Mouse (Mus musculus) forebrain, embryonic 16.5 days (tissue): ENCODE results near the gene Cox8a. TPM values are rescaled to one million over a fixed set of nuclear protein-coding genes. Genes with fewer than 3 reads are reported as not detected.

Source experiments
- ATAC-seq: fragments of 200-750 bp; cut with Nextera tagmentation; 2 replicates; pipeline ENCODE4 v1.8.0; 2017; ENCODE audit warnings: mild to moderate bottlenecking, moderate library complexity
- H3K27ac ChIP-seq: fragments of 300-500 bp; sonication (generic); 2 replicates; pipeline ENCODE4 v1.5.1; 2014; ENCODE audit warnings: low read length, control low read depth
- H3K27me3 ChIP-seq: fragments of 300-500 bp; sonication (generic); replicated peaks from 2 replicates; pipeline ENCODE4 v1.6.1; 2014; ENCODE audit warnings: low read length; ENCODE audit not compliant: control insufficient read depth, insufficient read depth
- H3K36me3 ChIP-seq: fragments of 300-500 bp; sonication (generic); 2 replicates; pipeline ENCODE4 v1.6.1; 2014; ENCODE audit not compliant: control insufficient read depth, insufficient read depth
- H3K4me1 ChIP-seq: fragments of 300-500 bp; sonication (generic); replicated peaks from 2 replicates; pipeline ENCODE4 v1.6.1; 2014; ENCODE audit warnings: low read length; ENCODE audit not compliant: control insufficient read depth, insufficient read depth
- H3K4me2 ChIP-seq: fragments of 300-500 bp; sonication (generic); 2 replicates; pipeline ENCODE4 v1.6.1; 2014; ENCODE audit warnings: mild to moderate bottlenecking, low read length, control low read depth
- H3K4me3 ChIP-seq: fragments of 300-500 bp; sonication (generic); replicated peaks from 2 replicates; pipeline ENCODE4 v1.5.1; 2014; ENCODE audit warnings: mild to moderate bottlenecking, low read length, control low read depth
- H3K9ac ChIP-seq: fragments of 300-500 bp; sonication (generic); replicated peaks from 2 replicates; pipeline ENCODE4 v1.6.1; 2014; ENCODE audit warnings: low read depth, low read length, control low read depth
- H3K9me3 ChIP-seq: fragments of 300-500 bp; sonication (generic); 2 replicates; pipeline ENCODE4 v1.6.1; 2016; ENCODE audit warnings: low read length; ENCODE audit not compliant: control insufficient read depth
- WGBS: fragments of 180-500 bp; shearing (Covaris S2); extraction: QIAGEN DNeasy Blood & Tissue Kit; methylation state at CpG from one replicate; pipeline ENCODE4 v1.1.7; 2014; 5-methylcytosine and 5-hydroxymethylcytosine counted together
- polyA plus RNA-seq: library from polyadenylated mRNA; unstranded; fragments of >200 nt; fragmentation: Nextera tagmentation; extraction: Ambion mirVana; gene quantifications from 2 replicates; pipeline ENCODE4 v1.2.1, GENCODE M21; 2015

Gene Cox8a
- polyA plus RNA-seq, 1 experiment from 2014 or later, result 602 TPM

DNA sequence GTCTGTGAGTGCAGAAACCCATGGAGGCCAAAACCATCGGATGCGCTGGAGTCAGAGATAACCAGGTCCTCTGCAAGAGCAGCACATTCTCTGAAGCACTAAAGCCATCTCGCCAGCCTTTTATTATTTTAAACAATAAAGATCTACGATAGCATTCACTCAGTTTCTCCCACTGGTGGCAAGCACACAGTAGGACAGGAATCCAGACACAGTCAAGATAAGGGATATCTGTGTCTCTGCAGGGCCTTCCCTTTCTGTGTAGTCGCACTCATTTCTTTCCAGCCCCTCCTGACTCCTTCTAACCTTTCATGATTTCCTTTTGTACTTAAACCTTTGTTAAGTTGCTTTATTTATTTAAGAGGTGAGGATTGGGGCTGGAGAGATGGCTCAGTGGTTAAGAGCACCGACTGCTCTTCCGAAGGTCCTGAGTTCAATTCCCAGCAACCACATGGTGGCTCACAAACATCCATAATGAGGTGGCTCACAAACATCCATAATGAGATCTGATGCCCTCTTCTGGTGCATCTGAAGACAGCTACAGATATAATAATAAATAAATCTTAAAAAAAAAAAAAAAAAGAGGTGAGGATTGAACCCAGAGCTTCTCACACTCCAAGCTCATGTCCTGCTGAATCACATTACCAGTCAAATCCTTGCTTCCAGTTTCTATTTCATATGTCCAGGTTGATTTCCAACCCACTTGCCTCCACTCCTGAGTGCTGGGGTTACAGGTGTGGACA, 7.3 kb downstream of the Cox8a start:
- H3K4me3 ChIP-seq, result no peak overlapping the region
- H3K36me3 ChIP-seq, result peaks cover 7% of the 10 kb centered on the region; the same call in 1 of the 2 replicates
- 89% methylated on average over 7 of the region's 7 CpGs for WGBS
- no peaks in the 10 kb centered on the region for H3K9me3 ChIP-seq
- H3K9ac ChIP-seq, result no peak overlapping the region
- ATAC-seq, result no peak
- peaks cover 21% of the 10 kb centered on the region for H3K4me1 ChIP-seq
- no peak overlapping the region for H3K27ac ChIP-seq
- no peaks in the 10 kb centered on the region for H3K27me3 ChIP-seq
- no peak overlapping the region for H3K4me2 ChIP-seq

DNA sequence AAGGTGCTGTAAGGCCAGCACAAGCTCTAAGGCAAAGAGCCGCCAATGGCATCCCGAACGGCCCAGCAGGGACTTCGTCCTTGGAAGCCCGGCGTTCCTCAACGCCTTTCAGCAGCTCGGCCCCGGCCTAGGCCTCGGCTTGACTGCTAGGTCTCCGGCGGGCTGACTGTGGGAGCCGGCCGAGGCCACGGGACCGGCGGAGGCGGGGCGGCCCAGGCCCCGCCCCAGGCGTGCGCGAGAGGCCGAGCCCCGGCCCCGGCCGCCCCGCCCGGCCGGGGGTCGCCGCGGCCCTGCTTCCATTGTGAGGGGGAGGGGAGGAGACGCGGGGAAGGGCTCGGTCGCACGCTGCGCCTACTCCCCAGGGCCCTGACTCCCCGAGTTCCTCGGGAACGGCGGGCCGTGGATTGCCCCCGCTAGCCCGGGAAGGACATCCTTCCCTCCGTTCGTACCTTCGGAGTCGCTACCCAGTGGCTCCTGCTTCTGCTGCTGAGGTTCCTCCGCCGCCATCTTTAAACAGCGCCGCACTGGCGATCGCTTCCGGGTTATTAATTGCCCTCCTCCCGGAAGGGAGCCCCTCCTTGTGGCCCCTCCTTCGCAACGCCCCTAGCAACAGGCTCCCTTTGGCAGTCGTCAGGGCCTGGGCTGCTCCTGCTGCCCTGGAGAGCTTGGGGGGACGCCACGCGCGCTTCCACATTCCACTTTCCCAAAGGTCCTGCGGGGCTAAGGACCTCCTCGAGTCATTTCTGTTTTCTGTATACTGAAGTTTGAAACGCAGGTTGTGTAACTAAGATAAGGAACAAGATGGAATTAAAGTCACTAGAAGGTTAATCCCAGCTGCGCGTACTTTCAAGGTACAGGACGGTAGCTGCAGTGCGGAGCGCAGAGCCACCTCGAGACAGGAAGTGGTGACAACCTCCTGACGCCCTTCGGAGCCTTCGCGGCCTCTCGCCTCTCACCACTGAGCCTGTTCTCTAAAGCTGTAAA, 11.4 kb downstream of the Cox8a start, which contains the start of gene Otub1:
TSS of gene Otub1 (minus strand) at position 564 of the 984 bp plus-strand sequence.
- Histone ChIP-seq H3K9me3 (no peaks in the 10 kb centered on the region), H3K27me3 (no peaks in the 10 kb centered on the region), H3K4me2 (peak within 1 kb of the TSS; percentile 94)

DNA sequence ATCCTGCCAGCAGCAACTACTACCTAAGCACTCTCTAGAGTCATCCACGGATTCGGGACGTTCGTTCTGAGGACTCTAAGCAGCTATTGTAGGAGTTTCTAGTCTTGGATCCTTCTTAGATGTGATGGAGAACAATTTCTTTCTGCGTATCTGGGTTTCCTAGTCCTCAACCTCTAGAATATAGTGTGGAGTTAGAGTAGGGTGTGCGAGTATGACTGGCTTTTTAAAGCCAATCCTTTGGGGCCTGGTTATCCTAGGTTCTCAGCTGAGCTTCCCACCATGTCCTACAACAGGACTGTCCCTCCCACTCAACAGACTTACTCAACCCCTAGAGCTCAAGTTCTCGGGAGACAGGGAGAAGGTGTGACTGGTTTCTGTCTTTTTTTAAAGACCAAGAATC, 12.1 kb downstream of the Cox8a start:
- H3K36me3 ChIP-seq, result peaks cover 21% of the 10 kb centered on the region
- H3K4me3 ChIP-seq, result peak overlapping the region; percentile 91
- ATAC-seq, result no peak

More for the DNA sequence above, 11.4 kb downstream of the Cox8a start, which contains the start of gene Otub1:
- peak within 1 kb of the TSS; percentile 77 for H3K9ac ChIP-seq
- peak within 1 kb of the TSS; percentile 90 for H3K27ac ChIP-seq
- H3K4me3 ChIP-seq, result peak within 1 kb of the TSS; percentile 91
- H3K4me1 ChIP-seq, result peaks cover 26% of the 10 kb centered on the region
- ATAC-seq, result peak; percentile 97
- H3K36me3 ChIP-seq, result peaks cover 15% of the 10 kb centered on the region
- under 1% methylated on average over 62 of the region's 79 CpGs for WGBS

DNA sequence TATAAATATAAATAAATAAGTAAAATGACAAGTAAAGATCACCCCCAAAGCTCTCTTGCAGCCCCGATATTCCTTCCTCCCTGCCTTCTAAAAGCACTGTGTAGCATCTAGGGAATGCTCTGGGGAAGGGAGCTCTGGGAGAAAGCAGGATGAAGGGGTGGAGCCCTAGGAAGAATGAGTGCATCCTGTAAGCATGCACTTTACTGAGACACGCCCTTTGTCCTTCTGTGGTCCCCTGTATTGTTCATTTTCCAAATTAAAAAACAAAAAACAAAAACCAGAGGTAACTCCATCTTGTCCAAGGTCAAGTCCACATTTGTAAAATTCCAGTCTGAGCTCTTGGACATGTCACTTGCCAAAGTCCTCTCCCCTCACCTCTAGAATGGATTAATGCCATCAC, 12.5 kb downstream of the Cox8a start:
- no peak overlapping the region for H3K27ac ChIP-seq
- H3K9me3 ChIP-seq, result no peaks in the 10 kb centered on the region
- 73% methylated on average over 2 of the region's 2 CpGs for WGBS
- H3K9ac ChIP-seq, result peak overlapping the region; percentile 77
- H3K36me3 ChIP-seq, result peaks cover 23% of the 10 kb centered on the region
- peak overlapping the region; percentile 94 for H3K4me2 ChIP-seq
- H3K4me3 ChIP-seq, result peak overlapping the region; percentile 91
- H3K4me1 ChIP-seq, result peaks cover 26% of the 10 kb centered on the region
- H3K27me3 ChIP-seq, result no peaks in the 10 kb centered on the region
- no peak for ATAC-seq

More for the DNA sequence above, 12.1 kb downstream of the Cox8a start:
- Histone ChIP-seq H3K4me2 (peak overlapping the region; percentile 94), H3K27me3 (no peaks in the 10 kb centered on the region), H3K9ac (peak overlapping the region; percentile 77), H3K4me1 (peaks cover 26% of the 10 kb centered on the region), H3K9me3 (no peaks in the 10 kb centered on the region), H3K27ac (peak overlapping the region; percentile 90; the same call in 1 of the 2 replicates)
- WGBS, result 29% methylated on average over 7 of the region's 7 CpGs

DNA sequence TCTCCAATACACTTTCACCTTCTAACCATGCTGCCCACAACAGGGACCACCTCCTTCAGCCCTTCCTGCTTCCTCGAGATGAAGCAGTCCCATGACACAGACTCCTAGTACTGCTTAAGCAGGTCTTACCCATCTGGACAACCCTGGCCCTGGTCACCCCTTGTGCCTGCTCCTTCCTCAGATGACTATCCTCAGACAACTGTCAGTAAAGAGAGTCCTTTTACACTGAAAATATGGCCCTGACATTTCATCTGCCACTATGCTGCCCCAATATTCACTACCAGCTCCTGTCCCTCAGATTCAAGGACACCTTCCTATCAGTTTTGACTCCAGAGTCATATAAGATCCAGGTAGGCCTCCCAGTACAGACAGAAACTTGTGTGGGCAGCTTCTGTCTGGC, 17.0 kb downstream of the Cox8a start:
- Histone ChIP-seq H3K36me3 (peaks cover 38% of the 10 kb centered on the region), H3K9me3 (no peaks in the 10 kb centered on the region), H3K4me3 (no peak overlapping the region), H3K4me2 (no peak overlapping the region), H3K27me3 (no peaks in the 10 kb centered on the region), H3K27ac (no peak overlapping the region), H3K4me1 (peaks cover 23% of the 10 kb centered on the region), H3K9ac (no peak overlapping the region)
- WGBS, result 68% methylated on average over 1 of the region's 1 CpGs
- ATAC-seq, result no peak

- 92% methylated on average over 13 of the region's 13 CpGs for WGBS
- Histone ChIP-seq H3K9ac (no peak overlapping the region), H3K4me2 (no peak overlapping the region), H3K4me3 (no peak overlapping the region), H3K36me3 (peaks cover 38% of the 10 kb centered on the region), H3K27ac (no peak overlapping the region), H3K9me3 (no peaks in the 10 kb centered on the region), H3K4me1 (peaks cover 11% of the 10 kb centered on the region; the same call in 1 of the 2 replicates), H3K27me3 (no peaks in the 10 kb centered on the region)
- ATAC-seq, result no peak
Measured at GRCm38 (mm10) chr19:7199089-7199488, 18.3 kb downstream of the Cox8a start.

- no peaks in the 10 kb centered on the region for H3K27me3 ChIP-seq
- H3K27ac ChIP-seq, result no peak overlapping the region
- H3K4me1 ChIP-seq, result peaks cover 12% of the 10 kb centered on the region
- WGBS, result 82% methylated on average over 9 of the region's 9 CpGs
- H3K9ac ChIP-seq, result no peak overlapping the region
- H3K4me3 ChIP-seq, result no peak overlapping the region
- no peak for ATAC-seq
- H3K36me3 ChIP-seq, result peaks cover 27% of the 10 kb centered on the region
- H3K4me2 ChIP-seq, result no peak overlapping the region
- no peaks in the 10 kb centered on the region for H3K9me3 ChIP-seq
Measured at GRCm38 (mm10) chr19:7197445-7197844, 20.0 kb downstream of the Cox8a start.

DNA sequence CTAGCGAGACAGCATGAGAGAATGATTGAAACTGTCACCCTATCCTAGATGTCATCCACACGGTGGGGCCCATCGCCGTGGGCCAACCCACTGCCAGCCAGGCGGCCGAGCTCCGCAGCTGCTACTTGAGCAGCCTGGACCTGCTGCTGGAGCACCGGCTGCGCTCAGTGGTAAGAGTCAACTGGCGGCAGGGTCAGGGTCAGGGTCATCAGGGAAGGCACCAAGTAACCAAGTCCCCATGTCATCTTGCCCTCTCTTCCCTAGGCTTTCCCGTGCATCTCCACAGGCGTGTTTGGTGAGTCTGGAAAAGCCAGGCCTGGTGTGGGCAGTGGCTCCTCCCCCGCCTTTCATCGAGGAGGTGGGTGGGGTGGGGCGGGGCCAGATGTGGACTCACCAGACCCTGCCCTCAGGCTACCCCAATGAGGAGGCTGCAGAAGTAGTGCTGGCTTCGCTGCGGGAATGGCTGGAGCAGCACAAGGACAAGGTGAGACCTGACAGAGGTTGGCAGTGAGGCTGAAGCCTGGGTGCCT, 20.6 kb downstream of the Cox8a start:
- no peak overlapping the region for H3K4me3 ChIP-seq
- no peak overlapping the region for H3K9ac ChIP-seq
- 17% methylated on average over 17 of the region's 17 CpGs for WGBS
- H3K27me3 ChIP-seq, result no peaks in the 10 kb centered on the region
- H3K4me1 ChIP-seq, result peaks cover 18% of the 10 kb centered on the region
- no peak for ATAC-seq
- H3K9me3 ChIP-seq, result no peaks in the 10 kb centered on the region
- no peak overlapping the region for H3K4me2 ChIP-seq
- peaks cover 24% of the 10 kb centered on the region for H3K36me3 ChIP-seq
- no peak overlapping the region for H3K27ac ChIP-seq
